Mouse (Mus musculus): Measurements from ENCODE around the gene Gm20696. TPM values are rescaled to one million over a fixed set of nuclear protein-coding genes. Genes with fewer than 3 reads are reported as not detected.

Gene Gm20696
- polyA plus RNA-seq, 1 experiment = 1.7 TPM

DNA sequence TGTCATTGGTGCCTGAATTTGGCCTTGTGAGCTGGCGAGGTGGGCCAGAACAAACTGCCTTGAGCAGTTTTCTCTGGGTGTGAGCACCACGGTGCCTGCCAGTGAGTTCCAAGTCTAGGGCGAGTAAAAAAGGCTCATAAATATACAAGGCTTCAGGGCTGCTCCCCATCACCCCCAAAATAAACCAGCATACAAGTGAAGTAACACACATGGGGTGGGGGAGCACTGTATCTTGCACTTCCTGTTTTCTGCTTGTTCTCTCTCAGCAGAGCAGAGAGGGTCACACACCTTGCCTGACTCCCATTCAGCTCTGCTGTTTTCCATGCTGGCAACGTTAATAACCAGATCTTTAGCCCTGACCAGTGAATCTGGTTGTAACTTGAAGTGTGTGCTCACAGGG lies 29.1 kb downstream of the Gm20696 start:
- H3K36me3 ChIP-seq (ENCODE audit: control insufficient read depth, insufficient read depth, low read length) = peaks cover 3% of the 10 kb centered on the region; the same call in 1 of the 2 replicates
- no peak overlapping the region for H3K27ac ChIP-seq (ENCODE audit: insufficient read depth, low read length)
- no peak for TF ChIP-seq POLR2A (IDR thresholded peaks at IDR 0.05; ENCODE audit: low read depth, low read length)
- TF ChIP-seq CTCF (IDR thresholded peaks at IDR 0.05; ENCODE audit: extremely low read depth, insufficient read depth, insufficient read length, insufficient replicate concordance) = no peak
- WGBS = 73% methylated on average over 4 of the region's 4 CpGs
- no peaks in the 10 kb centered on the region for H3K4me1 ChIP-seq (ENCODE audit: control insufficient read depth, insufficient read depth, insufficient read length)
- no peak for DNase-seq (ENCODE audit: low read depth in 1 of 2, low spot score in 2 of 2)
- H3K27me3 ChIP-seq (ENCODE audit: control insufficient read depth, insufficient read depth, low read length) = no peaks in the 10 kb centered on the region
- no peak overlapping the region for H3K4me3 ChIP-seq (ENCODE audit: extremely low read depth, insufficient read depth, insufficient read length)

- H3K27ac ChIP-seq (ENCODE audit: insufficient read depth, low read length) = no peak overlapping the region
- DNase-seq (ENCODE audit: low read depth in 1 of 2, low spot score in 2 of 2) = no peak
- H3K4me1 ChIP-seq (ENCODE audit: control insufficient read depth, insufficient read depth, insufficient read length) = no peaks in the 10 kb centered on the region
- 83% methylated on average over 8 of the region's 8 CpGs for WGBS
- TF ChIP-seq CTCF (IDR thresholded peaks at IDR 0.05; ENCODE audit: extremely low read depth, insufficient read depth, insufficient read length, insufficient replicate concordance) = no peak
- TF ChIP-seq POLR2A (IDR thresholded peaks at IDR 0.05; ENCODE audit: low read depth, low read length) = no peak
- H3K36me3 ChIP-seq (ENCODE audit: control insufficient read depth, insufficient read depth, low read length) = peaks cover 6% of the 10 kb centered on the region
- no peaks in the 10 kb centered on the region for H3K27me3 ChIP-seq (ENCODE audit: control insufficient read depth, insufficient read depth, low read length)
- no peak overlapping the region for H3K4me3 ChIP-seq (ENCODE audit: extremely low read depth, insufficient read depth, insufficient read length)
These were observed 29.8 kb downstream of the Gm20696 start for GRCm38 (mm10) chr6:99636801-99637200.

DNA sequence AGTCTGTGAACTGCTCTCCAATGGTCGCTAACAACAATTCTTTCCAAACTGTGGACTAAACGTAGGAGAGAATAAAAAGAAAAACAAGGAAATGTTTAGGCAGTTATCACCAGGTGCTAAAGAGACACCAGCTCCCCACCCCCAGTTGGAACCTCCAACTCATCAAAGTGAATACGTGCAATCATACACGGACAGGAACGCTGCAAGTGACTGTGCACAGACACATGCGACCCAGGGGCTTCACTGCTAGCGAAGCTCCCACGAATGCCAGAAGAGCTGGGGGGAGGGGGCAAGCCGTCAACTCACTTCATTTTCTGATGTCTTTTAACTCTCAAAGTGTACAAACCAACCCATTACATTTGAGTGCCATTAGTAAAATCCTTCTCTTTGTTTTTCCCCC lies 30.5 kb downstream of the Gm20696 start:
- Histone ChIP-seq H3K4me1 (ENCODE audit: control insufficient read depth, insufficient read depth, insufficient read length) (no peaks in the 10 kb centered on the region), H3K27ac (ENCODE audit: insufficient read depth, low read length) (no peak overlapping the region), H3K27me3 (ENCODE audit: control insufficient read depth, insufficient read depth, low read length) (no peaks in the 10 kb centered on the region), H3K4me3 (ENCODE audit: extremely low read depth, insufficient read depth, insufficient read length) (no peak overlapping the region), H3K36me3 (ENCODE audit: control insufficient read depth, insufficient read depth, low read length) (peaks cover 6% of the 10 kb centered on the region)
- 79% methylated on average over 9 of the region's 9 CpGs for WGBS
- no peak for TF ChIP-seq POLR2A (IDR thresholded peaks at IDR 0.05; ENCODE audit: low read depth, low read length)
- TF ChIP-seq CTCF (IDR thresholded peaks at IDR 0.05; ENCODE audit: extremely low read depth, insufficient read depth, insufficient read length, insufficient replicate concordance) = no peak
- no peak for DNase-seq (ENCODE audit: low read depth in 1 of 2, low spot score in 2 of 2)

DNA sequence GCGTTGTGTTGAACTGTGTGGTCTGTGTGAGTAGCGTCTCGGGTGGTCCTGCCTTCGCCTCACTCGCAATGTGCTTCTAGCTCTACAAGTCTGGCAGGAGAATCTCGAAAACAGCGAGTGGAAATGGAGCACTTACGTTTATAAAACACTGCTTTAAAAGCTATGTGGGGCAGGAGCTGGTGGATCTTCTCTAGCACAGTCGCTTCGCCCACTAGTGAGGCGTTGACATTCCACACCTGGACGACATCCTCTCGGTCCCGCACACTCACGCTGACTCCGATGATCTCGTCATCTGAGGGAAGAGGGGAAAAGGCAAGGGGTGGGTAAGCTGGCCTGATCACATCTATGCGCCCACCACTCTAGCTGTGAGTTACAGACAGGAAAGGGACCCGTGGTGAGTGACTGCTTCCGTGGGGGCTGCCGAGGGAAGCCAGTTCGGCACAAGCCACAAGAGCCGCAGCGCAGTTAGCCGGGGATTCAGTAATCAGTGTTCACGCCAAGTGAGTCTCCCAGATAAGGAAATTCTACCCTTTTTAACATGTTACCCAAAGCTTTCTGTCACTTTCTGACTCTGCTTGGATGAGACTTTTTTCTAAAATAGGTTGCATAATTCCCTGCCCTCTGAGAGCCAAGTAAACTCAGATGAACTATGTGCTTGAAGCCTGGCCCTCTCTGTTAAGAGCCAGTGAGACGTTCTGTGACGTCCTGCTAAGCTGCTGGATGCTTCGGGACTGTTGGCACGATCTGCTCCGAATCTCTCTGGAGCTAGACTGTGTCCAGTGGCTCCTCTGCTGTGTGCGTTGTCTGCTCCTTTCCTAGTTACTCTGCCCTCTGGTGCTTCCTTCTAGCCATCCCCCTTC lies 34.2 kb downstream of the Gm20696 start:
- Histone ChIP-seq H3K36me3 (ENCODE audit: control insufficient read depth, insufficient read depth, low read length) (peaks cover 9% of the 10 kb centered on the region), H3K27me3 (ENCODE audit: control insufficient read depth, insufficient read depth, low read length) (no peaks in the 10 kb centered on the region), H3K27ac (ENCODE audit: insufficient read depth, low read length) (no peak overlapping the region), H3K4me1 (ENCODE audit: control insufficient read depth, insufficient read depth, insufficient read length) (no peaks in the 10 kb centered on the region), H3K4me3 (ENCODE audit: extremely low read depth, insufficient read depth, insufficient read length) (no peak overlapping the region)
- no peak for DNase-seq (ENCODE audit: low read depth in 1 of 2, low spot score in 2 of 2)
- TF ChIP-seq POLR2A (IDR thresholded peaks at IDR 0.05; ENCODE audit: low read depth, low read length) (no peak), CTCF (IDR thresholded peaks at IDR 0.05; ENCODE audit: extremely low read depth, insufficient read depth, insufficient read length, insufficient replicate concordance) (no peak)
- WGBS = 94% methylated on average over 32 of the region's 32 CpGs

DNA sequence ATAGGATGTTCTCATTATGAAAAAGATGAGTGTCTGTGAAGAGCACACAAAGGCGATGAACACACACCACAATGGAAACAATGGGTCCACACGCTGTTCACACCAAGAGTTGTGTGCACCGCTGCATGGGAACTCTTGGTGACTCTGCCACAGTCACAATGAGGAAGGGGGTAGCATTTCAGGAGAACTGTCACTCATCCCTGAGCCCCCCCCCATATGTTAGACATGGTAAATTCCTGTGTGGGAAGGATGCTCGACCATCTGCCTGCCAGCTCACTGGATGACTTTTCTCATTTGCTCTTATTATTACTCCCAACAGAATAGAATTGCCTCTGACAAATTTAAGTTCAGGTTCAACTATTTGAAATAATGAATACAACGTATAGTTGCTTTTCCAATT lies 35.0 kb downstream of the Gm20696 start:
- Histone ChIP-seq H3K4me3 (ENCODE audit: extremely low read depth, insufficient read depth, insufficient read length) (no peak overlapping the region), H3K4me1 (ENCODE audit: control insufficient read depth, insufficient read depth, insufficient read length) (no peaks in the 10 kb centered on the region), H3K27ac (ENCODE audit: insufficient read depth, low read length) (no peak overlapping the region), H3K36me3 (ENCODE audit: control insufficient read depth, insufficient read depth, low read length) (peaks cover 9% of the 10 kb centered on the region), H3K27me3 (ENCODE audit: control insufficient read depth, insufficient read depth, low read length) (no peaks in the 10 kb centered on the region)
- no peak for DNase-seq (ENCODE audit: low read depth in 1 of 2, low spot score in 2 of 2)
- no peak for TF ChIP-seq CTCF (IDR thresholded peaks at IDR 0.05; ENCODE audit: extremely low read depth, insufficient read depth, insufficient read length, insufficient replicate concordance)
- TF ChIP-seq POLR2A (IDR thresholded peaks at IDR 0.05; ENCODE audit: low read depth, low read length) = no peak
- WGBS = 83% methylated on average over 5 of the region's 5 CpGs

DNA sequence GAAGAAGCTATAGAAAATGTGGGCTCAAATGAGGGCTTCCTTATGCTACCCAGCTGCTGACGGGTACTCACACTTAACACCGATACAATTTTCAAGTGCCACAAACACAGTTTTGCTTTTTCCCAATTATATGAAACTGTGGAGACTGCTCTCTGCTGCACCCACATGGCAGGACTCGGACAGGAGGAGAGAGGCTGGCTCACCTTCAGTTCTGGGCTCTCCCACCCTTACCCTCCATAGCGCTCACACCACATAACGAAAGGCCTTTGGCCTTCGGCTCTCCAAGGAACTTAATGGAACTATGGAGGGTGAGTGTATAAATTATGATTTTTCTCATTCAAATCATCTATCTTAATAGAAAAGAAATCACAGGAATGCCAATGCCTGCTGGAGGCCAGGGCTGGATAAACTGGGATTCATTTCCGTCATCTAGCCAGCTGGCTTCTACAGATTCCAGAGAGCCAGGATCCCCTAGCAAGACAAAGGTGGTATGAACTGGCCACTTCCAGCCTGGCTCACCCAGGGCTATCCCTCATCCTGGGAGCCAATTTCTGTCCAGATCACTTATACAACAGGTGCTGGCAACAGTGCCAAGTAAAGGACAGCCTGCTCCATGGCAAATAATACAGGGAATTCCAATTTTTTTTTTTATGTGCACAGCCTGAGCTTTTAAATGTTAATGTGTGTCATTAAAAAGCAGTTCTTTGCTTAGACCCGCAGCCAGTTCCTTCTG lies 36.7 kb downstream of the Gm20696 start:
- no peaks in the 10 kb centered on the region for H3K27me3 ChIP-seq (ENCODE audit: control insufficient read depth, insufficient read depth, low read length)
- no peak overlapping the region for H3K4me3 ChIP-seq (ENCODE audit: extremely low read depth, insufficient read depth, insufficient read length)
- 87% methylated on average over 8 of the region's 8 CpGs for WGBS
- peaks cover 7% of the 10 kb centered on the region for H3K36me3 ChIP-seq (ENCODE audit: control insufficient read depth, insufficient read depth, low read length)
- no peak for DNase-seq (ENCODE audit: low read depth in 1 of 2, low spot score in 2 of 2)
- TF ChIP-seq CTCF (IDR thresholded peaks at IDR 0.05; ENCODE audit: extremely low read depth, insufficient read depth, insufficient read length, insufficient replicate concordance) (no peak), POLR2A (IDR thresholded peaks at IDR 0.05; ENCODE audit: low read depth, low read length) (no peak)
- peaks cover 7% of the 10 kb centered on the region; the same call in 1 of the 2 replicates for H3K4me1 ChIP-seq (ENCODE audit: control insufficient read depth, insufficient read depth, insufficient read length)
- no peak overlapping the region for H3K27ac ChIP-seq (ENCODE audit: insufficient read depth, low read length)
